21 mouse cellular contexts compared by ENCODE assay signal in genomic region chr4:135236658-135237057, GRCm38 (mm10). TPM values are rescaled to one million over a fixed set of nuclear protein-coding genes. Genes with fewer than 3 reads are reported as not detected.
DNase-seq lines count a peak whose midpoint lies in the region; ATAC-seq and TF ChIP-seq lines count a peak whose summit lies in the region.
"Had no signal": no experiment of that assay in that cellular context is flagged by ENCODE, and none has a peak within 500 bp of the region (broad histone marks: within the 10 kb centered on the region; RNA-seq: fewer than 3 reads in every experiment).

No protein-coding gene starts in this region.

- intact Hi-C loops in gastrocnemius, adult 2 months (cut with DNase I) = no loop called here
- intact Hi-C loops in heart, postnatal 10 days (cut with DNase I) = no loop called here

- H3K27me3 ChIP-seq in heart, embryonic 13.5 days (replicated peaks) = no peaks in the 10 kb centered on the region
- H3K27me3 ChIP-seq in heart, postnatal 0 days (ENCODE audit: control insufficient read depth, insufficient read depth, low read length) = no peaks in the 10 kb centered on the region
- H3K27me3 ChIP-seq in heart, embryonic 11.5 days (ENCODE audit: control insufficient read depth, insufficient read depth, low read length) = no peaks in the 10 kb centered on the region
- H3K27me3 ChIP-seq in midbrain, embryonic 16.5 days (ENCODE audit: control insufficient read depth, insufficient read depth, low read depth, low read length) = no peaks in the 10 kb centered on the region
- H3K27me3 ChIP-seq: embryonic facial prominence, embryonic 12.5 days; forebrain, embryonic 15.5 days; intestine, embryonic 15.5 days had no signal

- no peak overlapping the region for H3K4me3 ChIP-seq in gastrocnemius, adult 2 months
- H3K4me3 ChIP-seq in heart, embryonic 13.5 days = no peak overlapping the region
- H3K4me3 ChIP-seq in heart, postnatal 0 days (ENCODE audit: low read depth, low read length) = no peak overlapping the region
- H3K4me3 ChIP-seq in heart, embryonic 11.5 days (ENCODE audit: low read depth, low read length) = no peak overlapping the region
- H3K4me3 ChIP-seq in macrophage (ENCODE audit: inconsistent target) = no peak overlapping the region
- no peak overlapping the region for H3K4me3 ChIP-seq in midbrain, embryonic 16.5 days (ENCODE audit: low read depth, low read length)
- H3K4me3 ChIP-seq: embryonic facial prominence, embryonic 12.5 days; forebrain, embryonic 15.5 days; hindbrain, embryonic 10.5 days; intestine, embryonic 15.5 days had no signal

- H3K4me1 ChIP-seq in heart, embryonic 13.5 days = peaks cover 81% of the 10 kb centered on the region
- peaks cover 54% of the 10 kb centered on the region for H3K4me1 ChIP-seq in heart, postnatal 0 days (ENCODE audit: control insufficient read depth, insufficient read depth)
- peaks cover 64% of the 10 kb centered on the region for H3K4me1 ChIP-seq in heart, embryonic 11.5 days (ENCODE audit: control insufficient read depth, insufficient read depth, low read length)
- peaks cover 5% of the 10 kb centered on the region for H3K4me1 ChIP-seq in midbrain, embryonic 16.5 days (ENCODE audit: control insufficient read depth, insufficient read depth, low read length)

- H3K9ac ChIP-seq in heart, embryonic 13.5 days = 0 out of 2 replicates have a peak overlapping the region, but pooled peaks have one; percentile 24
- no peak overlapping the region for H3K9ac ChIP-seq in heart, postnatal 0 days (replicated peaks; ENCODE audit: low read depth, low read length)
- no peak overlapping the region for H3K9ac ChIP-seq in heart, embryonic 11.5 days (ENCODE audit: low read depth, low read length)
- no peak overlapping the region for H3K9ac ChIP-seq in midbrain, embryonic 16.5 days (ENCODE audit: low read depth, low read length)
- H3K9ac ChIP-seq: embryonic facial prominence, embryonic 12.5 days; forebrain, embryonic 15.5 days; hindbrain, embryonic 14.5 days; intestine, embryonic 15.5 days had no signal

- peaks cover 51% of the 10 kb centered on the region for H3K36me3 ChIP-seq in heart, embryonic 13.5 days
- peaks cover 17% of the 10 kb centered on the region for H3K36me3 ChIP-seq in heart, postnatal 0 days (replicated peaks; ENCODE audit: control insufficient read depth, insufficient read depth, low read length)
- peaks cover 15% of the 10 kb centered on the region for H3K36me3 ChIP-seq in heart, embryonic 11.5 days (ENCODE audit: control insufficient read depth, insufficient read depth, low read length)
- H3K36me3 ChIP-seq in macrophage (ENCODE audit: inconsistent target) = peaks cover 13% of the 10 kb centered on the region; the same call in 1 of the 2 replicates
- no peaks in the 10 kb centered on the region for H3K36me3 ChIP-seq in midbrain, embryonic 16.5 days (ENCODE audit: control insufficient read depth, insufficient read depth, low read length)
- H3K36me3 ChIP-seq: intestine, embryonic 15.5 days had no signal

- ATAC-seq in heart, embryonic 13.5 days (ENCODE audit: extremely low read depth, insufficient number of reproducible peaks, low FRiP score, low TSS enrichment) = no peak
- peak; percentile 33; the same call in 1 of the 2 replicates for ATAC-seq in heart, postnatal 0 days (ENCODE audit: insufficient read depth, low read depth)
- no peak for ATAC-seq in heart, embryonic 11.5 days (replicated peaks; ENCODE audit: insufficient number of reproducible peaks, low FRiP score, low TSS enrichment)
- no peak for ATAC-seq in midbrain, embryonic 16.5 days
- ATAC-seq: CD4-positive, CD25-positive, alpha-beta regulatory T cell, adult 4 months; forebrain, embryonic 15.5 days; intestine, embryonic 15.5 days had no signal

- TF ChIP-seq CTCF in gastrocnemius, adult 2 months (IDR thresholded peaks at IDR 0.05) = no peak
- TF ChIP-seq CTCF in heart, postnatal 0 days (IDR thresholded peaks at IDR 0.05; ENCODE audit: low read depth) = no peak

- no peak for DNase-seq in gastrocnemius, adult 2 months
- no peak for DNase-seq in gastrocnemius, postnatal 4 days (ENCODE audit: low spot score in 2 of 2)
- DNase-seq in heart, postnatal 10 days = no peak
- DNase-seq in heart, postnatal 0 days (ENCODE audit: low spot score) = peak; percentile 60
- DNase-seq: adrenal gland, postnatal 10 days; B cell, adult 2 months; cerebellum, adult 11-12 months; cerebellum, adult 9-10 months; cerebellum, postnatal 25 days; gastrocnemius, postnatal 14 days; kidney, adult 18-20 months had no signal

- H3K4me2 ChIP-seq in heart, embryonic 13.5 days = no peak overlapping the region
- H3K4me2 ChIP-seq in heart, postnatal 0 days (ENCODE audit: low read depth, low read length) = no peak overlapping the region
- no peak overlapping the region for H3K4me2 ChIP-seq in heart, embryonic 11.5 days
- no peak overlapping the region for H3K4me2 ChIP-seq in midbrain, embryonic 16.5 days (ENCODE audit: low read length)
- H3K4me2 ChIP-seq: embryonic facial prominence, embryonic 12.5 days; forebrain, embryonic 15.5 days; hindbrain, embryonic 14.5 days; intestine, embryonic 15.5 days had no signal

- WGBS in heart, embryonic 13.5 days = 63% methylated on average over 4 of the region's 4 CpGs
- 35% methylated on average over 4 of the region's 4 CpGs for WGBS in heart, postnatal 0 days
- 84% methylated on average over 4 of the region's 4 CpGs for whole genome bisulfite sequencing in heart, embryonic 11.5 days (ENCODE audit: insufficient replicate concordance)
- 49% methylated on average over 4 of the region's 4 CpGs for WGBS in macrophage (ENCODE audit: missing documents)
- 91% methylated on average over 4 of the region's 4 CpGs for WGBS in midbrain, embryonic 16.5 days

- TF ChIP-seq EP300 in heart, postnatal 0 days (IDR thresholded peaks at IDR 0.05; ENCODE audit: low read depth) = no peak

- 0 out of 2 replicates have a peak overlapping the region, but pooled peaks have one; percentile 4 for H3K27ac ChIP-seq in gastrocnemius, adult 2 months
- H3K27ac ChIP-seq in heart, embryonic 13.5 days (replicated peaks) = peak overlapping the region; percentile 74
- H3K27ac ChIP-seq in heart, postnatal 0 days (ENCODE audit: low read depth) = peak overlapping the region; percentile 59
- H3K27ac ChIP-seq in heart, embryonic 11.5 days (ENCODE audit: low read depth, low read length) = no peak overlapping the region
- peak overlapping the region; percentile 65 for H3K27ac ChIP-seq in macrophage
- H3K27ac ChIP-seq in midbrain, embryonic 16.5 days (ENCODE audit: low read length) = no peak overlapping the region
- H3K27ac ChIP-seq: embryonic facial prominence, embryonic 12.5 days; forebrain, embryonic 15.5 days; hindbrain, embryonic 10.5 days; hindbrain, embryonic 14.5 days; intestine, embryonic 15.5 days had no signal

- peaks cover 96% of the 10 kb centered on the region for H3K79me2 ChIP-seq in macrophage (ENCODE audit: inconsistent target)

- no peaks in the 10 kb centered on the region for H3K9me3 ChIP-seq in heart, embryonic 13.5 days
- H3K9me3 ChIP-seq in heart, postnatal 0 days (replicated peaks; ENCODE audit: control insufficient read depth, low read length) = no peaks in the 10 kb centered on the region
- no peaks in the 10 kb centered on the region for H3K9me3 ChIP-seq in heart, embryonic 11.5 days (replicated peaks; ENCODE audit: control insufficient read depth, low read length)
- H3K9me3 ChIP-seq in midbrain, embryonic 16.5 days (replicated peaks; ENCODE audit: control insufficient read depth, low read length, poor library complexity, severe bottlenecking) = no peaks in the 10 kb centered on the region
- H3K9me3 ChIP-seq: embryonic facial prominence, embryonic 12.5 days; forebrain, embryonic 15.5 days; hindbrain, embryonic 10.5 days; intestine, embryonic 15.5 days had no signal

RNA-seq across cellular contexts. Expression of gene Clic4, which starts 36.0 kb away (rescaled TPM):
- total RNA-seq in gastrocnemius, adult 2 months (2021) = 10 to 100 TPM; 16.9 to 33.9 TPM
- 100 to 1,000 TPM; 109 to 115 TPM for total RNA-seq in gastrocnemius, postnatal 4 days (2021)
- 202 and 213 TPM in 2 replicates for polyA plus RNA-seq in heart, embryonic 13.5 days (2015; fragmentation: Nextera tagmentation; extraction: Ambion mirVana)
- 100 to 1,000 TPM; 309 to 310 TPM for total RNA-seq in heart, postnatal 10 days (2021)
- 239 and 307 TPM in 2 replicates for total RNA-seq in heart, postnatal 0 days (2014; rRNA removed; ENCODE audit: low replicate concordance)
- polyA plus RNA-seq in heart, postnatal 0 days (2015; fragmentation: Nextera tagmentation; extraction: Ambion mirVana) = 213 and 235 TPM in 2 replicates
- 156 and 251 TPM in 2 replicates for polyA plus RNA-seq in heart, embryonic 11.5 days (2014; fragmentation: Nextera tagmentation; extraction: Ambion mirVana)
- 1,000 to 10,000 TPM in 4 of 26 experiments, 100 to 1,000 TPM in 12, 10 to 100 TPM in 10; 44.7 to 1,202 (median 255) TPM for total RNA-seq in macrophage (2018; cell fraction: chromatin; rRNA removed)
- 1,000 to 10,000 TPM in 1 of 26 experiments, 100 to 1,000 TPM in 25; 181 to 1,494 (median 243) TPM for total RNA-seq in macrophage (2018; cell fraction: cytosol; rRNA removed)
- total RNA-seq in macrophage (2018; cell fraction: nucleus; rRNA removed) = 1,000 to 10,000 TPM in 4 of 26 experiments, 100 to 1,000 TPM in 21, 10 to 100 TPM in 1; 96.8 to 1,122 (median 483) TPM
- polyA plus RNA-seq in macrophage (2018) = 149 to 188 TPM (median 173 TPM) in 3 replicates
- polyA plus RNA-seq in midbrain, embryonic 16.5 days (2015; fragmentation: Nextera tagmentation; extraction: Ambion mirVana) = 49.2 and 55.6 TPM in 2 replicates

Comparison
In these comparisons a context has a peak if more than half of its experiments do, and no peak if none do; other contexts are left out.
1. H3K27ac ChIP-seq: peak in gastrocnemius, adult 2 months (single experiment), heart, embryonic 13.5 days (single experiment), heart, postnatal 0 days (single experiment) and macrophage (single experiment); none in heart, embryonic 11.5 days (single experiment) and midbrain, embryonic 16.5 days (single experiment).